20 mouse cellular contexts compared by ENCODE assay signal in the genomic region with DNA sequence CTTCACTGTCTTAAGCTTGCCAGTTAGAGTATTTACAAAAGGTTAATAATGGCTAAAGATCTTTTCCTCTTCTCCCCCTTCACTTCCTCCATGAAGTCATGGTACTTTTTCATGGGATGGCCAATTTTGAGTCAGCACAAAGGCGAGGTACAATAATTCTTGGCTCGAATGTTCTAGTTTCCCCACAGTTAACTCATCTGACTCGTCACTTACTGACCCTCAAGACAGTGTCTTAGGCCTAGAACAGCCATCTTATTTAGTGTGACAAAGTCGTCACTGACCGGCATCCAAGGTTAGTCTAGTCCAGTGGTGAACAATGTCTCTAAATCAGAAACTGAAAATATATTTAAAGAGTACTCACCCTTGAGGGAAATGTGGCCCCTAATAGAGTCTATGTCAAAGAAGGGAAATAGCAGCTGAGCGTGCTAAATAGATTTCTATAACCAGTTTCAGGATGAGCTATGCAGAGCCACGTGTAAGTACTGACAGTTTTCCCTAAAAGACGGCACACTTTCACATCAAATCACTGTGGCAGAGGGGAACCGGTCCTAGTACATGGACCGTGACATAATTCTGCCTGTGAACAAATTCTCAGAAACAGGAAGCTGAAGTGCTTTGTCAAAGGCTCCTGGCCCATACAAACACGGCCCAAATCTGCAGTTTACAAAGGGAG. TPM values are rescaled to one million over a fixed set of nuclear protein-coding genes. Genes with fewer than 3 reads are reported as not detected.
A peak's percentile ranks its signal among the peaks of the same experiment; 100 is the strongest.
DNase-seq lines count a peak whose midpoint lies in the region; ATAC-seq and TF ChIP-seq lines count a peak whose summit lies in the region.
"Had no signal": no experiment of that assay in that cellular context is flagged by ENCODE, and none has a peak within 500 bp of the region (broad histone marks: within the 10 kb centered on the region; RNA-seq: fewer than 3 reads in every experiment).

No protein-coding gene starts in this region.

- DNase-seq in heart, adult 11 months: peak; percentile 80
- no peak for DNase-seq in lung, postnatal 0 days (ENCODE audit: low spot score)
- no peak for DNase-seq in adrenal gland, postnatal 4 days (ENCODE audit: low spot score in 2 of 2)
- DNase-seq: adrenal gland, adult 8-10 months; adrenal gland, postnatal 36 days; cerebellum, adult 18-20 months; cerebellum, adult 9-11 months; embryo, embryonic 11 days; gastrocnemius, postnatal 36 days; heart, postnatal 36 days had no signal

- no peak for TF ChIP-seq EP300 in lung, postnatal 0 days (IDR thresholded peaks at IDR 0.05)

- H3K36me3 ChIP-seq in heart, embryonic 11.5 days (ENCODE audit: control insufficient read depth, insufficient read depth, low read length): peaks cover 21% of the 10 kb centered on the region
- peaks cover 34% of the 10 kb centered on the region for H3K36me3 ChIP-seq in lung, embryonic 16.5 days (ENCODE audit: control insufficient read depth, insufficient read depth, low read length)
- H3K36me3 ChIP-seq in lung, postnatal 0 days (ENCODE audit: insufficient read depth, low read length): peaks cover 25% of the 10 kb centered on the region
- no peaks in the 10 kb centered on the region; the same call in 1 of the 2 replicates for H3K36me3 ChIP-seq in midbrain, embryonic 15.5 days (replicated peaks)

- no peak overlapping the region for H3K9ac ChIP-seq in heart, embryonic 11.5 days (ENCODE audit: low read depth, low read length)
- H3K9ac ChIP-seq in lung, embryonic 16.5 days (ENCODE audit: low read length): no peak overlapping the region
- H3K9ac ChIP-seq in lung, postnatal 0 days (replicated peaks; ENCODE audit: low read depth): no peak overlapping the region
- no peak overlapping the region for H3K9ac ChIP-seq in midbrain, embryonic 15.5 days
- H3K9ac ChIP-seq: embryonic facial prominence, embryonic 15.5 days; forebrain, embryonic 15.5 days; heart, embryonic 13.5 days; hindbrain, embryonic 15.5 days had no signal

- H3K27me3 ChIP-seq in heart, embryonic 11.5 days (ENCODE audit: control insufficient read depth, insufficient read depth, low read length): no peaks in the 10 kb centered on the region
- H3K27me3 ChIP-seq in lung, embryonic 16.5 days (ENCODE audit: control insufficient read depth, insufficient read depth, low read depth, low read length): no peaks in the 10 kb centered on the region
- no peaks in the 10 kb centered on the region for H3K27me3 ChIP-seq in lung, postnatal 0 days (replicated peaks; ENCODE audit: insufficient read depth, low read length)
- no peaks in the 10 kb centered on the region for H3K27me3 ChIP-seq in midbrain, embryonic 15.5 days (replicated peaks)
- H3K27me3 ChIP-seq: embryonic facial prominence, embryonic 15.5 days; forebrain, embryonic 15.5 days; heart, embryonic 13.5 days; hindbrain, embryonic 15.5 days; Patski had no signal

- no peak overlapping the region for H3K4me2 ChIP-seq in heart, embryonic 11.5 days
- no peak overlapping the region for H3K4me2 ChIP-seq in lung, embryonic 16.5 days (ENCODE audit: low read depth, low read length)
- H3K4me2 ChIP-seq in lung, postnatal 0 days (replicated peaks; ENCODE audit: low read depth, low read length): no peak overlapping the region
- H3K4me2 ChIP-seq in midbrain, embryonic 15.5 days: no peak overlapping the region
- H3K4me2 ChIP-seq: embryonic facial prominence, embryonic 15.5 days; forebrain, embryonic 15.5 days; heart, embryonic 13.5 days; hindbrain, embryonic 15.5 days had no signal

- no peak for TF ChIP-seq CTCF in lung, postnatal 0 days (IDR thresholded peaks at IDR 0.05)

- H3K27ac ChIP-seq in heart, embryonic 11.5 days (ENCODE audit: low read depth, low read length): no peak overlapping the region
- peak overlapping the region; percentile 39; the same call in 1 of the 2 replicates for H3K27ac ChIP-seq in lung, embryonic 16.5 days (ENCODE audit: low read length)
- H3K27ac ChIP-seq in lung, postnatal 0 days (ENCODE audit: low read length): no peak overlapping the region
- no peak overlapping the region for H3K27ac ChIP-seq in midbrain, embryonic 15.5 days
- H3K27ac ChIP-seq: embryonic facial prominence, embryonic 15.5 days; forebrain, embryonic 15.5 days; heart, embryonic 13.5 days; hindbrain, embryonic 15.5 days had no signal

- no peak for ATAC-seq in heart, embryonic 11.5 days (replicated peaks; ENCODE audit: insufficient number of reproducible peaks, low FRiP score, low TSS enrichment)
- no peak for ATAC-seq in lung, embryonic 16.5 days (ENCODE audit: low read depth)
- ATAC-seq in lung, postnatal 0 days: no peak
- ATAC-seq in neutrophil, adult 5-6 weeks (ENCODE audit: extremely low read depth, insufficient number of reproducible peaks, low FRiP score, poor library complexity, severe bottlenecking): peak; percentile 31; the same call in 1 of the 2 replicates
- ATAC-seq in midbrain, embryonic 15.5 days (replicated peaks): no peak
- ATAC-seq: forebrain, embryonic 15.5 days; intestine, embryonic 16.5 days; Patski had no signal

- H3K9me3 ChIP-seq in heart, embryonic 11.5 days (replicated peaks; ENCODE audit: control insufficient read depth, low read length): no peaks in the 10 kb centered on the region
- no peaks in the 10 kb centered on the region for H3K9me3 ChIP-seq in lung, embryonic 16.5 days (ENCODE audit: control insufficient read depth, low read length)
- no peaks in the 10 kb centered on the region for H3K9me3 ChIP-seq in lung, postnatal 0 days (ENCODE audit: low read length)
- no peaks in the 10 kb centered on the region for H3K9me3 ChIP-seq in midbrain, embryonic 15.5 days
- H3K9me3 ChIP-seq: embryonic facial prominence, embryonic 15.5 days; forebrain, embryonic 15.5 days; heart, embryonic 13.5 days; hindbrain, embryonic 15.5 days had no signal

- 0 out of 2 replicates have a peak, but pooled peaks cover 2% of the 10 kb centered on the region for H3K4me1 ChIP-seq in heart, embryonic 11.5 days (ENCODE audit: control insufficient read depth, insufficient read depth, low read length)
- 0 out of 2 replicates have a peak, but pooled peaks cover 2% of the 10 kb centered on the region for H3K4me1 ChIP-seq in lung, embryonic 16.5 days (replicated peaks; ENCODE audit: control insufficient read depth, insufficient read depth, low read length)
- no peaks in the 10 kb centered on the region for H3K4me1 ChIP-seq in lung, postnatal 0 days (ENCODE audit: insufficient read depth, low read depth, low read length)
- H3K4me1 ChIP-seq in midbrain, embryonic 15.5 days: peaks cover 11% of the 10 kb centered on the region

- H3K4me3 ChIP-seq in heart, embryonic 11.5 days (ENCODE audit: low read depth, low read length): no peak overlapping the region
- no peak overlapping the region for H3K4me3 ChIP-seq in lung, embryonic 16.5 days (ENCODE audit: low read length)
- no peak overlapping the region for H3K4me3 ChIP-seq in lung, postnatal 0 days (ENCODE audit: low read depth, low read length)
- H3K4me3 ChIP-seq in midbrain, embryonic 15.5 days: no peak overlapping the region
- H3K4me3 ChIP-seq: embryonic facial prominence, embryonic 15.5 days; forebrain, embryonic 15.5 days; heart, embryonic 13.5 days; hindbrain, embryonic 15.5 days had no signal

- WGBS in heart, embryonic 11.5 days (ENCODE audit: insufficient replicate concordance): 87% methylated on average over 11 of the region's 11 CpGs
- WGBS in lung, embryonic 16.5 days: 70% methylated on average over 11 of the region's 11 CpGs
- WGBS in lung, postnatal 0 days: 61% methylated on average over 11 of the region's 11 CpGs
- WGBS in midbrain, embryonic 15.5 days: 84% methylated on average over 11 of the region's 11 CpGs

RNA-seq across cellular contexts. Expression of gene Nudt4, which starts 15.7 kb away (rescaled TPM):
- polyA plus RNA-seq in heart, embryonic 11.5 days (2014; fragmentation: Nextera tagmentation; extraction: Ambion mirVana): 134 and 147 TPM in 2 replicates
- 55.1 and 59.3 TPM in 2 replicates for polyA plus RNA-seq in lung, embryonic 16.5 days (2015; fragmentation: Nextera tagmentation; extraction: Ambion mirVana)
- 50.3 and 53.9 TPM in 2 replicates for polyA plus RNA-seq in lung, postnatal 0 days (2015; fragmentation: Nextera tagmentation; extraction: Ambion mirVana)
- 233 and 255 TPM in 2 replicates for total RNA-seq in neutrophil, adult 5-6 weeks (2017)
- 100 to 1,000 TPM; 126 to 147 TPM for total RNA-seq in adrenal gland, postnatal 4 days (2021)
- 59.6 and 61.7 TPM in 2 replicates for polyA plus RNA-seq in midbrain, embryonic 15.5 days (2015; fragmentation: Nextera tagmentation; extraction: Ambion mirVana)

RNA-seq across cellular contexts. Expression of gene Ube2n, which starts 33.3 kb away (rescaled TPM):
- 319 and 322 TPM in 2 replicates for polyA plus RNA-seq in heart, embryonic 11.5 days (2014; fragmentation: Nextera tagmentation; extraction: Ambion mirVana)
- polyA plus RNA-seq in lung, embryonic 16.5 days (2015; fragmentation: Nextera tagmentation; extraction: Ambion mirVana): 355 and 360 TPM in 2 replicates
- polyA plus RNA-seq in lung, postnatal 0 days (2015; fragmentation: Nextera tagmentation; extraction: Ambion mirVana): 179 and 189 TPM in 2 replicates
- total RNA-seq in neutrophil, adult 5-6 weeks (2017): 79.7 and 91.8 TPM in 2 replicates
- total RNA-seq in adrenal gland, postnatal 4 days (2021): 100 to 1,000 TPM; 135 to 136 TPM
- 348 and 352 TPM in 2 replicates for polyA plus RNA-seq in midbrain, embryonic 15.5 days (2015; fragmentation: Nextera tagmentation; extraction: Ambion mirVana)

RNA-seq across cellular contexts. Expression of gene Mrpl42, which starts 46.5 kb away (rescaled TPM):
- 518 and 543 TPM in 2 replicates for polyA plus RNA-seq in heart, embryonic 11.5 days (2014; fragmentation: Nextera tagmentation; extraction: Ambion mirVana)
- polyA plus RNA-seq in lung, embryonic 16.5 days (2015; fragmentation: Nextera tagmentation; extraction: Ambion mirVana): 298 and 313 TPM in 2 replicates
- 159 and 163 TPM in 2 replicates for polyA plus RNA-seq in lung, postnatal 0 days (2015; fragmentation: Nextera tagmentation; extraction: Ambion mirVana)
- total RNA-seq in neutrophil, adult 5-6 weeks (2017): 44.4 and 49.7 TPM in 2 replicates
- total RNA-seq in adrenal gland, postnatal 4 days (2021): 100 to 1,000 TPM in 1 of 2 experiments, 10 to 100 TPM in 1; 99.7 to 102 TPM
- polyA plus RNA-seq in midbrain, embryonic 15.5 days (2015; fragmentation: Nextera tagmentation; extraction: Ambion mirVana): 223 and 226 TPM in 2 replicates
